Mouse (Mus musculus): ENCODE results near the gene Ank3. TPM values are rescaled to one million over a fixed set of nuclear protein-coding genes. Genes with fewer than 3 reads are reported as not detected.
"Not testable (repeated sequence)": the region's sequence is repeated elsewhere in the genome, so short reads cannot be mapped to it uniquely, and the experiment has no call there.

Gene Ank3
- total RNA-seq, 2 experiments from 2014 or later = 88.7 to 108 TPM

DNA sequence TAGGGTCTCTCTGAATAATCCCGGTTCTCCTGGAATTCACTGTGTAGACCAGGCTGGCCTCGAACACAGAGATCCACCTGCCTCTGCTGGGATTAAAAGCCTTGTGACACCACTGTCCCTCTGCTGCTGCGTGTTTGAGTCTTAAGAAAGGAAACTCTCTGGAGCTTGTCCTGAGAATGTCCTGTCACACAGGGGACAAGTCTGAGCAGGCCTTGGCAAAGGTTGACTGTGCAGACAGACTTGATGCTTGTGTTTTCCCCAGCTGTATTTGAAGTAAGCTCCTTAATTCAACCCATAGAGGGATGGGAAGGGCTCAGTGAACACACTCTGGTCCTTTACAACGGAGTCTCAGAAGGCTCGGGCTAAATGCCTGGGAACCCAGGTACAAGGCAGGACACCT, 474.3 kb downstream of the Ank3 start:
- no peak for DNase-seq (ENCODE audit: low spot score in 2 of 2)

DNA sequence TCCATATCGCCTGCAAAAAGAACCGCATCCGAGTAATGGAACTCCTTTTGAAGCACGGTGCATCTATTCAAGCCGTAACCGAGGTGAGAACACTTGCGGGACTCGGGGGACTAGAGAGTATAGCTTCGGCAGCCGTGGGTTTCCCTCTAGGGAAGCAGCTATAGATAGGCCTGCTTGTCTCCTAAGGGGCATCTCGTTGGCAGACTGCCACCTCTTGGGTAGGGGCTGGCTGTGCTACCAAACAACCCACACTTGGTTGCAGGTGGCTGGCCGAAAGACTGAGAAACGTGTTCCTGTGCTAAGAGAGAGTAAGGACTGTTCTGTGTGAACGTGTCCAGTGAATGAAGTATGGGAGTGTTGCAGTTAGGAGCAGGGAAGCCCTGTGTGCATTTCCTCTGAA, 476.2 kb downstream of the Ank3 start:
- no peak for DNase-seq (ENCODE audit: low spot score in 2 of 2)

- DNase-seq (ENCODE audit: low spot score in 2 of 2) = no peak
These were observed 485.5 kb downstream of the Ank3 start for GRCm38 (mm10) chr10:69883935-69884680.

DNA sequence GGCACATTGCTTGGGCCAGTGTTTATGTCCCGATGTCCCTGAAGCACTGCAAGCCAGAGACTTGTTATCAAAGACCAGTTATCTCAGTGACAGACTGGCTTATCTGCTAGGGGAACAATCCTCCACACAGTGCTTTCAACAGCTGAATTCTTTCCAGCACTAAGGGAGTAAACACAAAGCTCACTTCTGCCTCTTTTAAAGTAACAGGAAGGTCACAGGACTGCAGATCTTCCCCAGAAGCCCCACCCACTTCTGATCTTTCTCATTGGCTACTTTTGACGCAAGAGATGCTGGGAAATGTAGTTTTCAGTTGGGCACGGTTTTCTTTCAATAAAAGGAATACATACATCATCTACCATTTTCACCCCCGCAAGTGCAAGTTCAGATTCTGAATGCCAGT, 489.8 kb downstream of the Ank3 start:
- DNase-seq (ENCODE audit: low spot score in 2 of 2) = peak in 1 of 2 experiments; percentile 30

GRCm38 (mm10) chr10:69889779-69890178, 491.2 kb downstream of the Ank3 start:
- DNase-seq (ENCODE audit: low spot score in 2 of 2) = peak in 1 of 2 experiments; percentile 46

GRCm38 (mm10) chr10:69890389-69890985, 491.9 kb downstream of the Ank3 start:
- no peak for DNase-seq (ENCODE audit: low spot score in 2 of 2)

DNA sequence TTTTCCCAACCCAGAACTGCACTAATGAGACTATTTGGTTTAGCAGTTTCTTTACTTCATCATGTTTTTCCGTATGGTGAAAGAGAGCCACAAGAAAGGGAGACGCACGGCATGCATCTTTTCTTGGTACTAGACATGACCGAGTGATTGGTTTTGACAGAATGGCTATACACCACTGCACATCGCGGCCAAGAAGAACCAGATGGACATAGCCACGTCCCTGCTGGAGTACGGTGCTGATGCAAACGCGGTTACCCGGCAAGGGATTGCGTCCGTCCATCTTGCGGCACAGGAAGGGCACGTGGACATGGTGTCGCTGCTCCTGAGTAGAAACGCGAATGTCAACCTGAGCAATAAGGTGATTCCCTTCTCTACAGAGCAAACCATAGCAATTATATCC, 493.6 kb downstream of the Ank3 start:
- DNase-seq (ENCODE audit: low spot score in 2 of 2) = no peak

GRCm38 (mm10) chr10:69895606-69896005, 497.0 kb downstream of the Ank3 start:
- no peak for DNase-seq (ENCODE audit: low spot score in 2 of 2)

- no peak for DNase-seq (ENCODE audit: low spot score in 2 of 2)
These were observed 499.4 kb downstream of the Ank3 start for GRCm38 (mm10) chr10:69897927-69898326.

- no peak for DNase-seq (ENCODE audit: low spot score in 2 of 2)
These were observed 500.2 kb downstream of the Ank3 start for GRCm38 (mm10) chr10:69898821-69899220.

- DNase-seq (ENCODE audit: low spot score in 2 of 2) = no peak
These were observed 501.2 kb downstream of the Ank3 start for GRCm38 (mm10) chr10:69899788-69900187.

- no peak for DNase-seq (ENCODE audit: low spot score in 2 of 2)
These were observed 503.5 kb downstream of the Ank3 start for GRCm38 (mm10) chr10:69902024-69902423.

DNA sequence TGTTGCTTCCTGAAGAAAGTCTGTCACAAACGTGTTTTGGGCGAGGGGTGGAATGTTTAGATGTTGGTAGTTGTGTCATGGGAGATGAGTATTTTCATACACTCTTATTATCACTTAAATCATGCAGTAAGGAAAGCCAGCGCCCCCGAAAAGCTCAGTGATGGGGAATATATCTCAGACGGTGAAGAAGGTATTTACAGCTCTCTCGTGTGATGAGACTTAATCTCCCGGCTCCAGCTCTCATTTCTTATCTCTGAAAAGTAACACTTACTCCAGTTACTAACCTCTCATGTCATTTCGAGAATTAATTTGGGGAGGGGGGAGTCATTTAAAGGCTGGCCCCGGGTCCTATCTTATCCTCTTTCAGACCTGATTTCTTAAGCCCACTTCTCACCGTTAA, 505.7 kb downstream of the Ank3 start:
- no peak for DNase-seq (ENCODE audit: low spot score in 2 of 2)

DNA sequence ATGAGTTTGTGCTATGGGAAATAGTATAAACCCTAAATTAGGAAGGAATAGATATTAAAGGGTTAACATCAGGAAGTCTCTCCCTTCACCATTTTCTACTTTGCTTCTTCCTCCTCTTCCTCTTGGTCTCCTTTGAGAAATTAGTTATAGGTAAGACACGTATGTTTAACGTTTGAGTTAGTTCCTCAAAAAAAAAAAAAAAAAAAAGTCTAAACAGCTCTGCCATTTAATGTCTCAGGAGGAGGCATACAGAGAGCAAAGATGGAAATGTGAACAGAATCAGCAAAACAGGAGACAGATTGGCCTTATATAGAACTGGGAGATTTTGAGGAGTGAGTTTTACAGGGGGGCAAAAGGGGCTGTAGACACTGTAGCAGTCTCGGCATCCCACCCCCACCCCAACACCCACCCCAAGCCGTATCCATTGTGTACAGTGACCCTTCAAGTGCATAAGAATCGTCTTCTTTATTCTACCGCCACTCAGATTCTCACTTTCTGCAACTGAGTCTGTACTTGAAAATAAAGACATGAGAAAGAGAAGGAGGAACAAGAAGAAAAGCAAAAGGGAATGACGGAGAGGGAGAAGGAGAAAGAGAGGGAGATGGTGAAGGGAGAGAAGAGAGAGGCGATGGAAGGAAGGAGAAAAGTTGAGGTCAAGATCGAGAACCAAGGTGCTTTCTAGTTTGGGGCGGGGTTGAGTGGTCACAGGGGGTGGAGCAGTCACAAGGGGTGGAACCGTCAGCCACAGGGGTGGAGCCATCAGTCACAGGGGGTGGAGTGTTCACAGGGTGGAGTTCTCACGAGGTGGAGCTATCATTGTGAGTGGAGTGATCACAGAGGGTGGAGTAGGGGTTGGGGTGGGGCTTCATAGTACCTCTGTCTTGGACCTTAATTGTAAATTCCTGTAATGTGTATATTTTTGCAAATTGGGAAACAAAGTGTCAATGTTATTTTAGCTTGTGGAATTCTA, 509.5 kb downstream of the Ank3 start:
- no peak for DNase-seq (ENCODE audit: low spot score in 2 of 2)

- no peak for DNase-seq (ENCODE audit: low spot score in 2 of 2)
These were observed 511.3 kb downstream of the Ank3 start for GRCm38 (mm10) chr10:69909856-69910255.

DNA sequence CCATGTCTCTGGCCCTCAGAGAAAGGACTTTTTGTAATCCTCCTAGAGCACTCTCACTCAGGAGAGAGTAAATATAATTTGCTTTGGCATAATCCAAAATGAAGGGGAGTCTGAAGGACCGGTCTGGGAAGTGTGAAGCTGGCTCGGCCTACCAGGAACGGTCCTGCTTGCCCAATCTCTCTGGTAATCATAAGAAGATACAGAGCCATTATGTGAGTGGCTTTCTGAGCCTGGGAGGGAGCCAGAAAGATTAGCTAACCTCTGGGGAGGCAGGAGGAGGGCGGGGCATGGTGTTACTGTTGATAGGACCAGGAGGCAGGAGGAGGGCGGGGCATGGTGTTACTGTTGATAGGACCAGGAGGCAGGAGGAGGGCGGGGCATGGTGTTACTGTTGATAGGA, 511.7 kb downstream of the Ank3 start:
- not testable (repeated sequence) for DNase-seq (ENCODE audit: low spot score in 2 of 2)

DNA sequence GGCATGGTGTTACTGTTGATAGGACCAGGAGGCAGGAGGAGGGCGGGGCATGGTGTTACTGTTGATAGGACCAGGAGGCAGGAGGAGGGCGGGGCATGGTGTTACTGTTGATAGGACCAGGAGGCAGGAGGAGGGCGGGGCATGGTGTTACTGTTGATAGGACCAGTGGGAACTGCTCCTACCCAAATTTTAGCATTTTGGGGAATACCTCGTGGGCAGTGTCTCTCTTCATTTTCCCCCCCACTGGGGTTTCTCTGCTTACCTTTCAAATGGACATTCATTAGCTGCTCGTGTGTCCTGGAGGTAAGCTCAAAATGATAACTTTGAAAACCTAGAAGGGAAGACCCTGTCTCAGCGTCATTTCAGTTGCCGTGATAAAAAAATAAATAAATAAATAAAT, 512.2 kb downstream of the Ank3 start:
- DNase-seq (ENCODE audit: low spot score in 2 of 2) = not testable (repeated sequence)

GRCm38 (mm10) chr10:69915566-69915965, 517.0 kb downstream of the Ank3 start:
- no peak for DNase-seq (ENCODE audit: low spot score in 2 of 2)

DNA sequence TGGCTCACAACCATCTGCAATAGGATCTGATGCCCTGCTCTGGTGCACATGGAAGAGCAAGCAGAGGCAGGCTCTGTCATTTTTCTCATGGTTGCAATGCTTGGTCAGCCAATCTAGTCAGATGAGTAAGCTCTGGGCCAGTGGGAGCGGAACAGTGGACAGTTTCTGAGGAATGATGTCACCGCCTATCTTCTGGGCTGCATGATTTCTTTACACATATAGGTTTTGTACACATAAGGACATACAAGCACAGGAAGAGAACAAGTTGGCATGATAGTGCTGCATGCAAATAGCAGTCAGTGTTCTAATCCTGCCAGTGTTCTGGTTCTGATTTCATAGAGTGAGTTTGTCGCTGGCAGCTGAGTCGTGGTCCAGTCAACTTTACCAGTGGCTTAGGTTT, 517.6 kb downstream of the Ank3 start:
- DNase-seq (ENCODE audit: low spot score in 2 of 2) = no peak

GRCm38 (mm10) chr10:69916689-69917435, 518.3 kb downstream of the Ank3 start:
- no peak for DNase-seq (ENCODE audit: low spot score in 2 of 2)

- DNase-seq (ENCODE audit: low spot score in 2 of 2) = no peak
These were observed 519.1 kb downstream of the Ank3 start for GRCm38 (mm10) chr10:69917711-69918110.
